Mouse (Mus musculus) liver, adult (tissue): ENCODE results near the gene Mrpl54.

Experiments used
- GATA4 ChIP-seq: IDR thresholded peaks from 2 replicates; pipeline ENCODE4 v1.6.1; 2014; ENCODE audit warnings: mild to moderate bottlenecking, low read length; ENCODE audit not compliant: insufficient replicate concordance

Gene Mrpl54

DNA sequence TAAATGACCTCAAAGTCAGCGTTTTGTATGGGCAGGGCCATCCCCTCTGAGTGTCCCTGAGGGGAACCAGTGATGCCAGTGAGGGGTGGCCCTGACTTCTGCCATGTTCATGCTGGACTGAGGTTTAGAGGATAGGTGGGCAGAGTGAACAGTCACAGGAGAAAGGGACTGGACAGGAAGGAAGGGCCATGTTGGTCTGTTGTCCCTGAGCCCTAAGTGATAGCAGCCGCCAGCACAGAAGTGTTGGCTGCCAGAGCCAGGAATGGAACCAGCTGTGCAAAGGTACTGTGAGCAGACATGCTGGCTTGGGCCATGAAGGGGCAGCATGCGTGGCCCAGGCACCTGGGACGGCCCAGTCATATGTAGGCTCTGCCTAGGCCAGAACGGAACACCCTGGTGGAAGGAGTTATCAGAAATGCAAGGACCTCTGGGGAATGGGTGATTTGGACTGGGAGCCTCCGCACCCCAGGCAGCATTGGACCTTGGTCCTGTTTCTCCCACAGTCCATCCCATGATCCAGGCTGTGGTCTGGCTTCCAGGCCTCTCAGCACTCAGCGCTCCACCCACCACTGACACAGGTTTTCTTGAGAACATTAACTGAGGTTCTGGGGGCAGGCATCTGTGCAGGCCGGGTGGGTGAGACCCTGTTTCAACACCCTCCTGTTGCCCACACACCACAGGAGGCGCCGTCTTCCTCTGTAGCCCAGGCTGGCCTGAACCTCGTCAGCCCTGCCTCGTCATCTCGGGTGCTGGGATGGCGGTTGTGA, 33.0 kb upstream of the Mrpl54 start:
- TF ChIP-seq GATA4, result no peak

DNA sequence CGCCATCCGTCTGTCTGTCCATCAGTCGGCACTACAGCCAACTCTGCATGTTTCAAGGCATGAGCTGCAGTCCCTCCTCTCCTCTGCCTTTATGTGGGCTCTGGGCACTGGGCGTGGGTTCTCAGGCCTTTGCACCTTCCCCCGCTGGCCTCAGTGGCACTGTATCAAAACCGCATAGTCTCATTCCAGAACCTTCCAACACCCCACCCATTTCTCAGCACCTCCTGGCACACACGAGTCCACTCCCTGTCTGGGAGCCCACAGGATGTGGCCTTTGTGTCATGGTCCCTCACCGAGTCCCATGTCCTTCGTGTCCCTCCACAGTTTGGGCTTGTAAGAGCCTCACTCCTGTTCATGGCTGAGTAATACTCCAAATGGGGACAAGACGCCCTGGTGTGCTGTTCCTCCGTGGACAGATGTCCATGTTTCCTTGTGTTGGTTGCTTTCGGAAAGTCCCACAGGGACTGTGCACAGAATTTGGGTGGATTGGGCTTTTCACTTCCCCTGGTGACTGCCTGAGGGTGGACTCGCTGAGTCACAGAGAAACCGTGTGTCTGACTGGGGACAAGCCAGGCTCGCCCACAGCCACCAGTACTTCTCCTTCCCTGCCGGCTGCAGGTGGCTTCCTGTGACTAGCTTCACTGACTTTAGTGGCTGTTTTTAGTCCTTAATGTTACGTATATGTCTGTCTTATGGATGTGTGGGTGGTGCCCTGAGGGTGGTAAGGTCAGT, 31.8 kb upstream of the Mrpl54 start:
- TF ChIP-seq GATA4, result no peak

GRCm38 (mm10) chr10:81297845-81298244, 31.1 kb upstream of the Mrpl54 start:
- no peak for TF ChIP-seq GATA4

DNA sequence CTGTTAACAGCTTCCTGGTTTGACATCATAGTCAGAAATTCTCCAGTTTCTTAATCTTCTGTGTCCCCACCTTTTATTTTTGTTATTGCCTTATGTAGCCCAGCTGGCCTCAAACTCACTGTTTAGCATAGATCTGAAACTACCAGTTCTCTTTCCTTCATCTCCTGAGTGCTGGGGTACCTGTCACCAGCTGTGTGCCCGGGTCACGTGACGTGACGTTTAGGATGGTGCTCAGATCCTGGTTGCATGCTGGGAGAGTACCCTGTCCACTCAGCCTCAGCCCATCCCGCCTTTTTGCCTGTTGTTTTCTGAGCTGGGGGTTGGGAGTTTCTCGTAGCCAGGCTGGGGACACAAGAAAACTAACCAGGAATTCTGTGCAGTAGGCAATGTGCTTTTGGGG, 30.5 kb upstream of the Mrpl54 start:
- no peak for TF ChIP-seq GATA4

DNA sequence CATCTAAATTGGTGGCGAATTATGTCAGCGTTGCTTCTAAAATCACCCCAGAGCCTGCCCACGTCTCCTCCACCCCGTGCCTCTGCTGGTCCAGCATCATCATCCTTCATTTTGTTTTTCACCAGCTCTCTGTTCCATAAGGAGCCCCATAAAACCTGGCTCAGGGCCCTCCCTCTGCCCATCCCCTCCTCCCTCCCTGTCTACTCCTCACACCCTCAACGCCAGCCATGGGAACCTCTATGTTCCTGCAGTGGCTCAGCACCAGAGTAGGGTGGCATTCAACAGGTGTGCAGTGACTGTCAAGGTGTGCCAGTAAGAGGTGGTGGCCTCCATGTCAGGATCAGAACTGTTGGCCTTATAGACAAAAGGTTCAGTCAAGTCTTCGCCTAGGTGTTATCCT, 28.5 kb upstream of the Mrpl54 start:
- TF ChIP-seq GATA4, result no peak

DNA sequence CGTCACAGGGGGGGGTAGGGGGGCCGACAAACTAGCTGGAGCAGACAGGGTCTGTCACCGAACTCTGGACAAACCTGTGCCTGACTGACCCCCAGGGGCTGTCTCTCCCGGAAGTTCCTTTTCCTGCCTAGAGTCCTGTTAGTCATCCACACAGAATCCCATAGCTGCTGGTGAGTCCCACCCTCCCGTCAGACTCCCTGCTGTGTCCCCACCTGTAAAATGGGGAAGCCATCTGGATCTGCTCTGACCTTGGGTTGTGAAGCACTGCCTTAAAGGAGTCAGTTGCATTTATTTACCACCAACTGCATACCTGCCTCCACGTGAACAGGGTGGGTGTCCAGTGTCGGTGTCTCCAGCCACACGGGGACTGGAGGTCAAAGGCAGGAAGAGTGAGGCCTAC, 27.7 kb upstream of the Mrpl54 start:
- no peak for TF ChIP-seq GATA4

- TF ChIP-seq GATA4, result no peak
Observed at GRCm38 (mm10) chr10:81293334-81294030, 26.7 kb upstream of the Mrpl54 start.

DNA sequence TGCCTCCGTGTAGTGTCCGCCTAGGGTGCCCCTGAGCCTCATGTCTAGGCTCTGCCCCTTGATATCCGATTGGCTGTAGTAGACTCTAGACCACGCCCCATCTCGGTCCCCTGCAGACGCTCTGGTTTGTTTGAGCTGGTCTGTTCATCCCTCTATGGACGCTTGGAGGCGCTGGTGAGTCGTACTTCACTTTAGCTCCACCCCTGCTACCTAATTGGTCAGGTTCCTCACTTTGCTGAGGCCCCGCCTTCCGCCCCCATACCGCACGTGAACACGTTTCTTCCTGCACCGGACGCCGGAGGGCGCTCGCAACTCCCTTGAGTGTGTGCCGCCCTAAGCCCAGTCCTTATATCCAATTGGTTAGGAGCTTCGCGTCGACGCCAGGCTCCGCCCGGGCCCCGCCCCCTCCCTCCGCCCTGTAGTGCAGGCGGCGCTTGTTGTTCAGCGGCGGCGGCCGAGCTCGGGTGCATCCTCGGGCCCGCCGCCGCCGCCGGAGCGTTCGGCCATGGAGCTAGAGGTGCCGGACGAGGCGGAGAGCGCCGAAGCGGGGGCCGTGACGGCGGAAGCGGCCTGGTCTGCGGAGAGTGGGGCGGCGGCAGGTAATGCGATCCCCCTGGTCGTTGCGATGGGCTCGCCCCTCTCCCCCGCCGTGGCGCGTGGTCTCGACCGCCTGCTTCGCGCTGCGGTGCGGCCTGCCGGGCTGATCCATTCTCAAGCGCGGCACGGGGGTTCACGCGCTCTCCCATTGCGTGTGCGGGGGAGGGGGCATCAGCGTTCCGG, 26.0 kb upstream of the Mrpl54 start, which contains the start of gene Pip5k1c:
TSS of gene Pip5k1c (plus strand) at position 410 of the 780 bp plus-strand sequence.
- TF ChIP-seq GATA4, result peak; percentile 6; the same call in 1 of the 2 replicates

DNA sequence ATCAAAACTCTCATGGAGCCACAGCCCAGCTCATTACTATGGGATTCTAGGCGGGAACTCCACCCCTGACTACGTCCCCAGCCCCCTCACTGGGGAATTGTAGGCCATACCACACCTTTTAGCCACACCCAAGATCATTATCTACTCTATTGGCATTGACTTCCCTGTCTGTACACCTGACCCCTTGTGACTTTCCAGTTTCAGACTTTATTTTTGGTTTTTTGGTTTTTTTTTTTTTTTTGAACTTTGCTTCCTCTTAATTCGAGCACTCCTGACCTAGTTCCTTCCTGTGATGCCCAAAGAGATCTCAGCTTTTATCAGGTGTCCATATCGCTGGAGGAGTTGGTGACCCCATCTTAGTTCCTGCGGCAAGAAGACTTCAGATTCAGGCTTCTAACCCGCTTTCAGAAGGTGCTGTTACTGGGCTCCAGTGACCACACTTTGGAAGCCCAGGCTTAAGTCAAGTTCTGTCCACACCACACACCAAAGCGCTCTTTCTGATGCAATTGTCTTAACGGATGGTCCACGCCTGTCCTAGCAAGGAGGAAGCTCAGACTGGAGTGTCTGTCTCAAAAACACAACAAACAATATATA, 24.9 kb upstream of the Mrpl54 start, which contains the start of gene Tjp3:
TSS of gene Tjp3 (minus strand) at position 71 of the 594 bp plus-strand sequence.
- TF ChIP-seq GATA4, result no peak

GRCm38 (mm10) chr10:81290698-81291460, 24.1 kb upstream of the Mrpl54 start:
- TF ChIP-seq GATA4, result no peak

- TF ChIP-seq GATA4, result no peak
Observed at GRCm38 (mm10) chr10:81289811-81290210, 23.1 kb upstream of the Mrpl54 start.

GRCm38 (mm10) chr10:81289278-81289677, 22.5 kb upstream of the Mrpl54 start:
- TF ChIP-seq GATA4, result no peak

GRCm38 (mm10) chr10:81288601-81289000, 21.9 kb upstream of the Mrpl54 start:
- no peak for TF ChIP-seq GATA4

GRCm38 (mm10) chr10:81287513-81288157, 20.9 kb upstream of the Mrpl54 start:
- no peak for TF ChIP-seq GATA4

GRCm38 (mm10) chr10:81286586-81286985, 19.9 kb upstream of the Mrpl54 start:
- TF ChIP-seq GATA4, result no peak
